Mouse (Mus musculus): ENCODE results near the gene Thoc3.
"Not testable (repeated sequence)": the region's sequence is repeated elsewhere in the genome, so short reads cannot be mapped to it uniquely, and the experiment has no call there.

The Thoc3 gene

GRCm38 (mm10) chr13:54468098-54469011 is at the start of gene Thoc3:
TSS of gene Thoc3 (minus strand) at chr13:54468849.
- peak; percentile 94 for DNase-seq

DNA sequence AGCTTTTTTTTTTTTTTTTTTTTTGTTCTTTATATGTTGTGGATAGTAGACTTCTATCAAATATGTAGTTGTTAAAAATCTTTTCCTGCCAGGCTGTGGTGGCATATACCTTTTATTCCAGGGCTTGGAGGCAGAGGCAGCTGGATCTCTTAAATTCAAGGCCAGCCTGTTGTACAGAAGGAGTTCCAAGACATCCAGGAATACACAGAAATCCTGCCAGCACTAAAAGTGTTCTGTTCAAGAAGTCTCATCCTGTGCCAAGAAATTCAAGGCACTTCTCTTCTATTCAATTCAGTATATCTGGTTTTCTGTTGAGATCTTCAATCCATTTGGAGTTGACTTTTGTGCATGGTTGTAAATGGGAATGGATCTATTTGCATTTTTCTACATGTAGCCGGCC is 37.3 kb upstream of the Thoc3 start:
- no peak for DNase-seq

GRCm38 (mm10) chr13:54504611-54505260 is 36.1 kb upstream of the Thoc3 start:
- peak; percentile 35 for DNase-seq

DNA sequence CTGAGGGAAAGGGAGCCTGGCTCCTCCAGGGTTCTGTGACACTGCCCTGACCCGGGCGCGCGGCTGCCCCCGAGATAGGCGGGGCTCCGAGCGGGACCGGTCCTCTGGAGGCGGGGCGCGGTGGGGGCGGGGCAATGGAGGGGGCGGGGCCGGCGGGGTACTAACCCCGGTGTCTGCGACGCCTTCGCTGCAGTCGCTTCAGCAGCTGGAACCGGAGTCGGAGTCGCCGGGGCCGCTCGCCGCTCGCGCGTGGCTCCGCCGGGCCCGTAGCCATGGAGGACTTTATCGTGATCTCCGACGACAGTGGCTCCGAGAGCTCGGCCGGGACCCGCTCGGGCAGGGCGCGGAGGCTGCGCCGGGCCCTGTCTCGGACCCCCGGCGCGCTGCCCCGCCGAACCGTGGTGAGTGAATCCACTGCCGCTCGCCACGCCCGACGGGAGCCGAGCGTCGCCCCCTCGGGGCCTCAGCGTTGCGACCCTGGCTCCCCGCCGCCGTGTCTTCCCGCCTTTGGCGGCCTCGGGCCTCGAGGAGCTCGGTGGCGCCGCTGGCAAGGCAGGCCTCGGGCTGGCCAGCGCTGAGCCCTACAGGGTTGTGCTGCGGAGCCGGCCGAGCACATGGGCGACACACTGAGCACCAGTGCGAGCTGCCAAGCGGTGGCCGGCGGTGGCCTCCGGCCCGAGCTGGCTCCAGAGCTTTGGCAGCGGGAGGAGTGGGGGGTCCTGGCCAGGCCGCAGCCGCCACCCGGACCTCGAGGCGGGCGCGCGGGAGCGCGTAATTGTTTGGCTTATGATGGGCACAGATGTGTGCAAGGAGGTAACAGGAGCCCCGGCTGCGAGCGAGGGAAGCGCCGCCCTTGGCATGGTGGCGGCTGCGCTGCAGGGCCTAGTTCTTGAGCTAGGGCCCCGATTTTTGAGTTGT is 35.2 kb upstream of the Thoc3 start, which contains the start of gene Simc1:
Gene Simc1 (plus strand): TSS at position 176 of the 918 bp plus-strand sequence.
- peak; percentile 88 for DNase-seq

DNA sequence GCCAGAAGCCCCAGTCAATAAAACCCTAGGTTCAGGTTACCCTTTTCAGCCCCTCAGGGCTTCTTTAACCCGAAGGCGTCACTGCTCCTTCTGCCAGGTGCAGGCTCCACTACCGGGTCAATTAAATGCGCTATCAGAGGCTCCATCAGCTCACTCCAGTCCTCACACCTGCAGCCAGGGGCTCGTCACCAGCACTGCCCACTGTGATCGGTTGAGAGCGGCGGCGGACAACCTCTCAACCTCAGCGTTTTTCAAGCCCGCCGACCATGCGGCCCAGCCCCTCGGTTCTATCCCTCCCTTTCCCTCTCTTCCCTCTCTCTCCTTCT is 34.6 kb upstream of the Thoc3 start:
- DNase-seq, result no peak

DNA sequence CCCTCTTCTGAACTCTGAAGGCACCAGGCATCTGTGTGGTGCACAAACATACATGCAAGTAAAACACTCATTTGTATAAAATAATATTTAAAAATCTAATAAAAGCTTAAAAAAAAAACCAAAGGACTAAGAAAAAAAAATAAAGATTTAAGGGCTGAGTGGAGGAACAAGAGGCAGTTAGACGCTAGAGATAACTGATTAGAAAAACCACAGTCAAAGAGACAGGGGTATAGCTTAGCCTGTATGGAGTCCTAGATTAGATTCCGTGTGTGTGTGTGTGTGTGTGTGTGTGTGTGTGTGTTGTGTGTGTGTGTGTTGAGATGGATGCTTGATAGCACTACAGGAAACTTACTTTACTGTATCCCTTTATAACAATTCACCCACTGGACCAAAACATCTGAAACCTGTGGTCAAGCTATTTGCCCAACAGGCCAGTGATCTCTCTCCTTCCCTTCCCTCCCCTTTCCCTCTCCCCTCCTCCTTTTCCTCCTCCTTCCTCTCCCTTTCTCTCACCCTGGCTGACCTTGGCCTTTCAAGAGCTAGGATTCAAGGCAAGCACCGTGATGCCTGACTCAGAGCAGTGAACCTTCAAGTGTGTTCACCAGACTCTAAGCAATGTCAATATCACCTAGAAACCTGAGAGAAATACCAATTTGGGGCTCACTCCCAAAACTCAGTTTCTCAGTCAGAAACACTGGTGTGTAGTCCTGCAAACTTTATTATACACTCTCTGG is 33.5 kb upstream of the Thoc3 start:
- DNase-seq, result no peak

GRCm38 (mm10) chr13:54501352-54501751 is 32.7 kb upstream of the Thoc3 start:
- DNase-seq, result no peak

DNA sequence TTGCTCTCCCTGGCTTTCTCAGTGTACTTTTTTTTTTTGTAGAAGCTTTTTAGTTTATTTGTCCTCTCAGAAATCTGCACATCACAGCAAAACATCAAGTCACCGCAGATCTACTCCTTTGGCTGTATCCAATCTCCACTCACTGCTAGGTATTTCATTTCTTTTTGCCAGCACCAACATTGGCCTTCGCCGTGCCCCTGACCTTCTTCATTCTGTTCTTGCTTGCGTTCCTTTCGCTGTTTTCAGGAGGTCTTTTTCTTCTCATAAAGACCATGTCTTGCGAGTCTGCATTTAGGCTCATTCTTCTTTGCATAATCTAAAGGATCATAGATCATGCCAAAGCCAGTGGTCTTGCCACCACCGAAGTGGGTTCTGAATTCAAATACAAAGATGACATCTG is 30.9 kb upstream of the Thoc3 start:
- DNase-seq, result not testable (repeated sequence)

- DNase-seq, result no peak
These were observed 22.7 kb upstream of the Thoc3 start for GRCm38 (mm10) chr13:54491381-54491780.

- DNase-seq, result no peak
These were observed 21.8 kb upstream of the Thoc3 start for GRCm38 (mm10) chr13:54490411-54490810.

DNA sequence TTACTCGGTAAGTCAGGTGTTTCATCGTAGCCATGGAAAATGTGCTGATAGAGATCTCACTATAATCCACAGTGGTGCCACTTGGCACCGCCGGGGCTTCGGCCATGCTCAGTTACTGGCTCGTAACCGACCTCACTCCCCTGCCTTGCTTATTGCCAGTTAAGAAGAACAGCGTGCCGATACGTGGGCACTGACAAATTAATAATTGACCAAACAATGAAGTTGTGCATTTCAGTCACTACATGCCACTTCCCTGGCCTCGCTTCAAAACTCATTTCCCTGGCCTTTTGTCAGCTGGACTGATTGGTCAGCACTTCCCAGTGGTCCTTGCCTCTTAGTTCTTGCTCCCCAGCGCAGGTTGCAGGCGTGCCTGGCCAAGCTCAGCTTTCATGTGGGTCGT is 12.8 kb upstream of the Thoc3 start:
- no peak for DNase-seq

DNA sequence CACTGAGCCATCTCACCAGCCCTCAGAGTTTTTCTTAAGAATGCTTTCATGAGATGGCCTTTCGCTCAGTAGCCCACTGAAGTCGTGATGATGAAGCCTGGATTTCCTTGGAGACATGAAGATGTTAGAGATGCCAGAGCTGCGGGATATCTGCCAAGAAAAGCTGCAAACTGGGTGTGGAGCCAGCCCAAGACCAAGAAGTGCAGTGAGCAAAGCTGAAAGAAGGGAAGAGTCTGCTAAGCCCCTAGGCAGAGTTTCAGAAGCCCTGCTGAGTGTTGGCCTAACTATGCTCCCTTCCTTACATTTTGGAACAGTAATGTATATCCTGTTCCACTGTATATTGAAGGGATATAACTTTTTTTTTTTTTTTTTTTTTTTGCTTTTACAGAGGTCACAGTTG is 10.6 kb upstream of the Thoc3 start:
- DNase-seq, result no peak

DNA sequence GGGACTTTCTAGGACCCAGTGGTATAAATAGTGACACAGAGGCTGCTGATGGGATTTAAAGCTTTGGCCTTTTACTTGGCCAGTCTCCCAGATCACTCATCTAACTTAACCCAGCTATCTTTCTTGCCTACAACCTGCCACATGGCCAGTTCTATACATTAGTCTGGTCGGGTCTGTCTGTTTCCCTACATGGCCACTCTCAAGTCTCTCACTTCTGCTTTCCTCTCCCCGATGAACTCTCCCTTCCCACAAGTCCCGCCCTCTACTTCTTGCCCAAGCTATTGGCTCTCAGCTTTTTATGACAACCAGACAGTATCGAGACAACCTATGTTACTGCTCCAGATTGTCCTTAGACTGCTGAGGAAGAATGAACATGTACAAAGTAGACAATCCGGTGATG is 7.1 kb upstream of the Thoc3 start:
- DNase-seq, result no peak

GRCm38 (mm10) chr13:54474996-54475395 is 6.3 kb upstream of the Thoc3 start:
- no peak for DNase-seq

GRCm38 (mm10) chr13:54471967-54472366 is 3.3 kb upstream of the Thoc3 start:
- no peak for DNase-seq

DNA sequence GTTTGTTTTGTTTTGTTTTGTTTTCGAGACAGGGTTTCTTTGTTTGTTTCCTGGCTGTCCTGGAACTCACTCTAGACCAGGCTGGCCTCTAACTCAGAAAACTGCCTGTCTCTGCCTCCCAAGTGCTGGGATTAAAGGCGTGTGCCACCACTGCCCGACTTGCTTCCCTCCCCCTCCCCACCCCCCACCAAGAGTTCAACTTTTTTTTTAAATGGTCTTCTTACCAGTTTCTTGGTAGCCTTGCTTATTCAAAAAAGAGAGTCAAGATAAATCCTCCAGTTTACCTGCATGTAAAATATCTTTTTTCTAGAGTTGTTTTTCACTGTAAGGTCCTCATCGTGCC is 334 bp upstream of the Thoc3 start:
- no peak for DNase-seq

DNA sequence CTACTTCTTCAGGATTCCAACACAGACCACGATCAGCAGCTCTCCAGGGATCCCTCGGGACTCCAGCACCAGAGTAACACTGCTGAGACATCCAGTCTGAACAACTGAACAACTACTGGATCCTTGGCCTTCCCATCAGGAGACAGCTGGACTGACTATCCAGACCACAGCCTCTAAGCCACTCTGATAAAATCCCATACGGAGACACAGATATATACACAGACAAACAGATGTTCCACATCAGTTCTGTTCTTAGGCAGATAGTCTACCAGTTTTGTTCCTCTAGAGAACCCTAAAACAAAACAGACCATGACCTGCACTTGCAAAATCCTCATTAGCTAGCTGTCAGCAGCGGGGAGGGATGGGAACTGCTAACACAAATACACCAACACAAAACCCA is 9.4 kb downstream of the Thoc3 start:
- DNase-seq, result no peak

GRCm38 (mm10) chr13:54457062-54457461 is 11.6 kb downstream of the Thoc3 start:
- DNase-seq, result peak; percentile 65

DNA sequence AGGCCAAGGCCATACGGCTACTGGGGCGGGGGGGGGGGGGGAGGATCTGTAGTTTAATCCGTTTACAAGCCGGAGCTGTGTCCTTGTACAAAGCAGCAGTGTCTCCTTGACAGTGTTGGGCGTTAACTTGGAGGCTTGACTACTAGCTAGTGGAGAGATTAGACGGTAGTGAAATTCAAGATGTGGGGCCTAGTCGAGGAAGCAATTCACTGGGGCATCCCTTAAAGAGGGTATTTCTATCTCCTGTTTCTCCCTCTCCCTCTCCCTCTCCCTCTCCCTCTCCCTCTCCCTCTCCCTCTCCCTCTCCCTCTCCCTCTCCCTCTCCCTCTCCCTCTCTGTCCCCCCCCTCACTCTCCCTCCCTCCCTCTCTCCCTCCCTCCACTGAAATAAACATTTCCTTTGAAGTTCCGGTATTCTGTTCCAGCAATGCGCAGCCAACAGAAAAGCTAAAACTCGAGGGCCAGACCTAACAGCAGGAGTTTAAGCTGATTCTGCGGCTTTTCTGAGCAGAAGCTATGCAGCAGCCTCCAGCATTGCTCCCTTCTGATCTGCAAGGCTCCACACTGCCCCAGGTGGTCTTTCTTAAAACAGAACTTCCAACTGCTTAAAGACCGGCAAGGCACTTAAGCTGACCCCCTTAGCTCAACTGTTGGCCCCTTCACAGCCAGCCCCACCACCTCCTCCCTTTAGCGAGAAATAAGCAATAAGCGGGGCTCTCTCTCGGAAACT is 21.0 kb downstream of the Thoc3 start:
- DNase-seq, result peak; percentile 56

DNA sequence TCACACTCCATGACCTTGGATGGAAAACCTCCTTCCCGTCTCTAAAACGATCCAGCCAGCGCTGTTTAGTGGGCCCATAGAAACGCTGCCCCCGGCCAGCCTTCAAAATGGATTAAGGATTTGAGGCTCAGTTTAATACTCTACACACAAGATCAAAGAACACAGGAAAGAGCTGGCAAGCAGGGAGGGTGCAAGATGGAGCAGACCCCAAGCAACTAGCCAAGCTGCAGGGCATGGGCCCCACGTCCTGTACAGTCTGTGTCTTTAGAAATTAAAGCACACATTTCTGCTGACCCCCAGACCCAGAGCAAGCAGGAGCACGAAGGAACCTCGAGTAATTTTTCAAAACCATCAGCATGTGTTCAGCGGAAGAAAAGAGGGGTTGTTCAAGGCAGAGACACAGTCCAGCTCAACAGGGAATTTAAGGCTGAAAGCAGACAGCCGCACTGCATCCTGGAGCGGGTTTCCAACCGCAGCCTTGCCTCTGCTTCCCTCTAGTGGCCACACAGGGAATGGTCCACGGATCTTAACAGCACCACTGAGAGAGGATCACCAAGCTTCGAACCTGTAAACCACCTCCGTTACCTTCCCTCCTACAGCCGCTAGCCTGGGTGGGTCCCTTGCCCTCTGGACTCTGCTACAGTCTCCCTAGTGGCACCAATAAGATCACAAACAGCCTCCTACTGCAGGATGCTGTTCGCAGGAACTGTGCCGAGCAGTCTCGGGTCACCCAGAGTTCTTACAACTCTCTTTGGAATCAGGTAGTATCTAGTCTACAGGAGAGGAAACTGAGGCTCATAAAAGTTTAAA is 21.8 kb downstream of the Thoc3 start:
- DNase-seq, result peak; percentile 87

DNA sequence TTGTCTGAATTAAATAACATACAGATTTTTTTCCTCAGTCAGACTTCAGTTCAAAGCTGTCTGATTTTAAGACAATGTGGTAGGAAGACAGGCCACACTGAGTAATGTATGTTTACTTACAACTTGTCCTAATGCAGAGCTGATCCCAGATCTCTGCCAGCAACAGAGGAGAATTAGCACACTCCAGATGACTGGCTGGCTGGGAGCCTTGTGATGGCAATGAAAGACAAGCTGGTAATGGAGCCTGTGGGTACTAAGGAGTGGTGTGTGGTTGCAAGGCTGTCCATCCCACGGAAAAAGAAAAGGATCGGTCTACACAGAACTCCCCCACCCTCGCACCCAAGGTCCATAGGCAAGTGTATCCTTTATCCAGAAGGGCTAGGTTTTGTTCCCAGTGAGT is 25.0 kb downstream of the Thoc3 start:
- no peak for DNase-seq
